Mouse (Mus musculus): ENCODE results near the gene Mal. TPM values are rescaled to one million over a fixed set of nuclear protein-coding genes. Genes with fewer than 3 reads are reported as not detected.
A peak's percentile ranks its signal among the peaks of the same experiment; 100 is the strongest.
"Not testable (repeated sequence)": the region's sequence is repeated elsewhere in the genome, so short reads cannot be mapped to it uniquely, and the experiment has no call there.

The Mal gene
- total RNA-seq, 2 experiments from 2014 or later, result 5.8 to 7.0 TPM

GRCm38 (mm10) chr2:127624786-127625185, 31.7 kb downstream of the Mal start:
- no peak for DNase-seq

DNA sequence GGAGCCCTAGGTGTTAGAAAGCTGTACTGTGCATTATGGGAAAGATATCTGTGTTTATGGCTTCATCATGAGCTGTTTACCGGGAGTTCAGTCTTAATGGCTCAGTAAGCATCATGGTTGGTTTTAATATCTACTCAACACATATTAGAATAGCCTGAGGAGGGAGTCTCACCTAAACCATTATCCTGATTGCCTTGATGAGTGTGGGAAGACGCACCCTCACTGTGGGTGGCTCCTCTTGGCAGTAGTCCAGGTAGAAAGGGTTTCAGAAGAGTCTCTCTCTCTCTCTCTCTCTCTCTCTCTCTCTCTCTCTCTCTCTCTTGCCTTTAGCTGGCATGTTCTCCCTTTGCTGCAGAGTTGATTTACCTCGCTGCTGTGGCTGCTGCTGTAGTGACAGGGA, 34.4 kb downstream of the Mal start:
- no peak for DNase-seq

GRCm38 (mm10) chr2:127619311-127619710, 37.2 kb downstream of the Mal start:
- DNase-seq, result no peak

- no peak for DNase-seq
These were observed 44.2 kb downstream of the Mal start for GRCm38 (mm10) chr2:127612288-127612687.

- DNase-seq, result no peak
These were observed 45.1 kb downstream of the Mal start for GRCm38 (mm10) chr2:127611386-127611785.

- DNase-seq, result no peak
These were observed 47.5 kb downstream of the Mal start for GRCm38 (mm10) chr2:127608986-127609385.

- DNase-seq, result no peak
These were observed 48.3 kb downstream of the Mal start for GRCm38 (mm10) chr2:127608234-127608633.

- DNase-seq, result no peak
These were observed 51.3 kb downstream of the Mal start for GRCm38 (mm10) chr2:127605203-127605602.

- DNase-seq, result not testable (repeated sequence)
These were observed 53.1 kb downstream of the Mal start for GRCm38 (mm10) chr2:127603383-127603782.

GRCm38 (mm10) chr2:127590840-127591239, 65.7 kb downstream of the Mal start:
- no peak for DNase-seq

DNA sequence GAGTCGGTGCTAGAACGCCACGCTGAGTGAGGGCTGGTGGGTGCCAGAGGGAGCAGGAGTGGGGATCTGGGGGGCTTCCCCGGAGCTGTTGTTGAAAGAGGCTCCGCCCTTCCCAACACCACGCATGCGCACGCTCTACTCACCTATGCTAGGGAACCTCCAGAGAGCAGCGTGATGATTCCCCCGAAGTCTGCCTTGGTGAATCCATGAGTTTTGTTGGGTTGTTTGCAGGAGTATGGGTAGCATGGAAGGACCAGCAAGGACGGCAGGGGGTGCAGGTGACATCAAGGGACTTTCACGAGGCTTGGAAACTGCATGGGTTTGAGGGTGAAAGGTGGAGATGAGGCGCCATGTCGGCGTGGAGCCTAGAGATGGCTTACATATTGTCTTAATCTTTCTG, 66.3 kb downstream of the Mal start:
- peak; percentile 7 for DNase-seq

DNA sequence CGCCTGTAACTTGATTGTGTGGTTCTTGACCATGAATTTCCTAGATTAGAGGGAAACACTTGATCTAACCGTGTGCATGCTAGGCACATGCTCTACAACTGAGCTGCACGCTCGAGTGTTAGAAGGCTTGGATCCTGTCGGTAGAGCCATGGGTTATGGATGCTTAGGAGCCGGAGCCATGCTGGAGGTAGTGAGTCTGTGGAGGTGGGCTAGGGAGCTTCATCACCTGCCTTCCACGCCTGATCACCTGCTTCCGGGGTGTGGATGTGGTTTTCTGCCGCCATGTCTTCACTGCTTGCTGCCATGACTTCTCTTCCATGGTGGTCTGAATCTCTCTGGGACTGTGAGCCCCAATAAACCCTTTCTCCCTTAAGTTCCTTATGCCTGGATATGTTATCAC, 67.6 kb downstream of the Mal start:
- no peak for DNase-seq

GRCm38 (mm10) chr2:127587514-127587844, 69.0 kb downstream of the Mal start:
- no peak for DNase-seq

GRCm38 (mm10) chr2:127586694-127587513, 69.6 kb downstream of the Mal start, which contains the start of the genes Zfp661 and Mrps5:
TSS of gene Zfp661 (minus strand) at chr2:127587094.
TSS of gene Mrps5 (plus strand) at chr2:127587222.
- DNase-seq, result peak; percentile 93

DNA sequence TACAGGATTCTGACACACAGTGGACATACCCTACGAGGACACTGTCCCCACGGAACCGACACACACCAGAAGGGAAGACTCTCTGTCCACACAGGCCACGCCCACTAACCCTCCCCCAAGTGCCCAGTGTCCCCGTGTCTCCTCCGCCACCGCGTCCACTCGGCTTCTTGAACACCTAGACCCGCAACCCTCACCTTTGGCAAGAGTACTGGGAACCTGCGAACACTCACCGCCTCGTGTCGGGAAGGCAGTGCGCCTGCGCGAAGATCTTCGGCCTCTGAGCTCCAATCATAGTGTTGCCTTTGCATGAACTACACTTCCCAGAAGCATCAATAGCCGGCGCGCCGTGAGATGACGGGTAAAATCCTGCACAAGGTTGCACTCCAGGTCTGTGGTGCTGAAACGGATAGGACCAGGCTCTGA, 72.0 kb downstream of the Mal start:
- peak; percentile 93 for DNase-seq

Other genes starting within 250 kb of the Mal start
- gene Gpat2, start 231.5 kb downstream of the Mal start, total RNA-seq (2021), result under 1 TPM; 0.48 to 0.58 TPM
- 10 to 100 TPM; 44.4 to 52.4 TPM for gene Fahd2a, start 212.1 kb downstream of the Mal start, total RNA-seq (2021)
- 1 to 10 TPM; 3.5 to 4.3 TPM for gene Kcnip3, start 134.6 kb downstream of the Mal start, total RNA-seq (2021)
- under 1 TPM; 0.09 to 0.12 TPM for gene Prom2, start 115.2 kb downstream of the Mal start, total RNA-seq (2021)
- gene Zfp661, start 69.6 kb downstream of the Mal start, total RNA-seq (2021), result 1 to 10 TPM; 3.0 to 4.3 TPM
- 100 to 1,000 TPM; 137 to 159 TPM for gene Mrps5, start 69.5 kb downstream of the Mal start, total RNA-seq (2021)
- gene Mall, start 73.2 kb upstream of the Mal start, total RNA-seq (2021), result 1 to 10 TPM; 5.1 to 6.0 TPM
- gene Nphp1, start 132.2 kb upstream of the Mal start, total RNA-seq (2021), result 10 to 100 TPM; 20.7 to 22.8 TPM
- gene Mtln, start 135.8 kb upstream of the Mal start, total RNA-seq (2021), result 10 to 100 TPM; 62.8 to 68.3 TPM
- 1 to 10 TPM; 7.9 to 8.4 TPM for gene Bub1, start 175.2 kb upstream of the Mal start, total RNA-seq (2021)
- gene Acoxl, start 182.2 kb upstream of the Mal start, total RNA-seq (2021), result under 1 TPM; 0.18 to 0.45 TPM

Data from adrenal gland, postnatal 10 days (tissue).